Mouse (Mus musculus): Measurements from ENCODE around the gene Myo9a.

GRCm38 (mm10) chr9:59951943-59952342 is 201.2 kb downstream of the Myo9a start:
- no peak for TF ChIP-seq GATA1 (IDR thresholded peaks at IDR 0.05; ENCODE audit: low read length)
- no peak for TF ChIP-seq TAL1 (IDR thresholded peaks at IDR 0.05; ENCODE audit: low read length)

All from erythroblast, embryonic 14.5 days (primary cell).